Mouse (Mus musculus): ENCODE data around the gene Ttc7b. TPM values are rescaled to one million over a fixed set of nuclear protein-coding genes. Genes with fewer than 3 reads are reported as not detected.

The Ttc7b gene
- total RNA-seq, 2 experiments from 2014 or later: 78.9 to 85.6 TPM

- intact Hi-C loops (cut with DNase I): no loop called here
Observed at GRCm38 (mm10) chr12:100491967-100492611, 28.5 kb downstream of the Ttc7b start.

GRCm38 (mm10) chr12:100489799-100490198, 30.8 kb downstream of the Ttc7b start:
- DNase-seq: no peak
- intact Hi-C loops (cut with DNase I): no loop called here

More at GRCm38 (mm10) chr12:100491967-100492611, 28.5 kb downstream of the Ttc7b start:
- no peak for DNase-seq

- intact Hi-C loops (cut with DNase I): no loop called here
- DNase-seq: no peak
Observed at GRCm38 (mm10) chr12:100488368-100488767, 32.3 kb downstream of the Ttc7b start.

GRCm38 (mm10) chr12:100486232-100486631, 34.4 kb downstream of the Ttc7b start:
- intact Hi-C loops (cut with DNase I): no loop called here
- peak; percentile 31 for DNase-seq

GRCm38 (mm10) chr12:100483054-100483453, 37.6 kb downstream of the Ttc7b start:
- intact Hi-C loops (cut with DNase I): no loop called here
- no peak for DNase-seq

GRCm38 (mm10) chr12:100482255-100482654, 38.4 kb downstream of the Ttc7b start:
- intact Hi-C loops (cut with DNase I): no loop called here
- no peak for DNase-seq

- no peak for DNase-seq
- intact Hi-C loops (cut with DNase I): no loop called here
Observed at GRCm38 (mm10) chr12:100481443-100482026, 39.1 kb downstream of the Ttc7b start.

- intact Hi-C loops (cut with DNase I): no loop called here
- DNase-seq: no peak
Observed at GRCm38 (mm10) chr12:100480642-100481442, 39.8 kb downstream of the Ttc7b start.

- DNase-seq: peak; percentile 67
- intact Hi-C loops (cut with DNase I): loop anchor here (10.0 kb wide), 1 partner anchor 115 kb away; no protein-coding TSS in a partner anchor
Observed at GRCm38 (mm10) chr12:100479892-100480621, 40.6 kb downstream of the Ttc7b start.

- intact Hi-C loops (cut with DNase I): loop anchor here (10.0 kb wide), 1 partner anchor 115 kb away; no protein-coding TSS in a partner anchor
- DNase-seq: no peak
Observed at GRCm38 (mm10) chr12:100479270-100479869, 41.3 kb downstream of the Ttc7b start.

GRCm38 (mm10) chr12:100478615-100479014, 42.0 kb downstream of the Ttc7b start:
- intact Hi-C loops (cut with DNase I): loop anchor here (10.0 kb wide), 1 partner anchor 114 kb away; no protein-coding TSS in a partner anchor
- DNase-seq: no peak

- no peak for DNase-seq
- intact Hi-C loops (cut with DNase I): loop anchor here (10.0 kb wide), 1 partner anchor 113 kb away; no protein-coding TSS in a partner anchor
Observed at GRCm38 (mm10) chr12:100478151-100478550, 42.5 kb downstream of the Ttc7b start.

GRCm38 (mm10) chr12:100477474-100477873, 43.2 kb downstream of the Ttc7b start:
- intact Hi-C loops (cut with DNase I): loop anchor here (10.0 kb wide), 1 partner anchor 113 kb away; no protein-coding TSS in a partner anchor

GRCm38 (mm10) chr12:100476351-100476750, 44.3 kb downstream of the Ttc7b start:
- intact Hi-C loops (cut with DNase I): loop anchor here (10.0 kb wide), 1 partner anchor 112 kb away; no protein-coding TSS in a partner anchor

More at GRCm38 (mm10) chr12:100477474-100477873, 43.2 kb downstream of the Ttc7b start:
- DNase-seq: no peak

GRCm38 (mm10) chr12:100475489-100475888, 45.1 kb downstream of the Ttc7b start:
- DNase-seq: no peak
- intact Hi-C loops (cut with DNase I): loop anchor here (10.0 kb wide), 1 partner anchor 111 kb away; no protein-coding TSS in a partner anchor

More at GRCm38 (mm10) chr12:100476351-100476750, 44.3 kb downstream of the Ttc7b start:
- DNase-seq: no peak

GRCm38 (mm10) chr12:100474661-100475321, 45.8 kb downstream of the Ttc7b start:
- intact Hi-C loops (cut with DNase I): loop anchor here (10.0 kb wide), 1 partner anchor 110 kb away; no protein-coding TSS in a partner anchor
- DNase-seq: no peak

- no peak for DNase-seq
- intact Hi-C loops (cut with DNase I): loop anchor here (10.0 kb wide), 1 partner anchor 105 kb away; no protein-coding TSS in a partner anchor
Observed at GRCm38 (mm10) chr12:100470295-100470694, 50.3 kb downstream of the Ttc7b start.

- DNase-seq: no peak
- intact Hi-C loops (cut with DNase I): loop anchor here (10.0 kb wide), 1 partner anchor 105 kb away; no protein-coding TSS in a partner anchor
Observed at GRCm38 (mm10) chr12:100469503-100470293, 50.9 kb downstream of the Ttc7b start.
